Mouse (Mus musculus) ES-Bruce4 (cell line): ENCODE results near the gene Foxs1. TPM values are rescaled to one million over a fixed set of nuclear protein-coding genes. Genes with fewer than 3 reads are reported as not detected.

Experiments
- H3K27ac ChIP-seq: 2 replicates; pipeline ENCODE4 v1.5.1; 2012; ENCODE audit warnings: low read length, inconsistent platforms; ENCODE audit not compliant: insufficient read depth
- H3K27me3 ChIP-seq: 2 replicates; pipeline ENCODE4 v1.6.1; 2012; ENCODE audit warnings: mild to moderate bottlenecking, low read length, inconsistent platforms; ENCODE audit not compliant: control insufficient read depth, poor library complexity, insufficient read depth, severe bottlenecking
- H3K36me3 ChIP-seq: 2 replicates; pipeline ENCODE4 v1.6.1; 2012; ENCODE audit warnings: inconsistent platforms, mild to moderate bottlenecking, low read length, moderate library complexity; ENCODE audit not compliant: control insufficient read depth, poor library complexity, insufficient read depth, severe bottlenecking
- H3K4me1 ChIP-seq: one replicate; pipeline ENCODE4 v1.8.1; 2011; ENCODE audit warnings: low read length; ENCODE audit not compliant: control insufficient read depth, insufficient read depth
- H3K4me3 ChIP-seq: 2 replicates; pipeline ENCODE4 v1.5.1; 2011; ENCODE audit warnings: low read depth, mild to moderate bottlenecking, low read length
- H3K9ac ChIP-seq: 2 replicates; pipeline ENCODE4 v1.6.1; 2012; ENCODE audit warnings: low read depth, mild to moderate bottlenecking, inconsistent platforms; ENCODE audit not compliant: poor library complexity, severe bottlenecking
- H3K9me3 ChIP-seq: replicated peaks from 2 replicates; pipeline ENCODE4 v1.6.1; 2012; ENCODE audit warnings: mild to moderate bottlenecking, low read length, inconsistent platforms; ENCODE audit not compliant: control insufficient read depth, poor library complexity, insufficient read depth, severe bottlenecking
- CTCF ChIP-seq: IDR thresholded peaks from one replicate; pipeline ENCODE4 v1.8.1; 2011; ENCODE audit warnings: low read depth, low read length
- EP300 ChIP-seq: IDR thresholded peaks from 2 replicates; pipeline ENCODE4 v1.6.1; 2011; ENCODE audit warnings: low read depth, low read length; ENCODE audit not compliant: insufficient read depth
- POLR2A ChIP-seq: IDR thresholded peaks from one replicate; pipeline ENCODE4 v1.8.1; 2011; ENCODE audit warnings: low read length; ENCODE audit not compliant: insufficient read depth
- polyA plus RNA-seq: library from polyadenylated mRNA; stranded (reverse); fragments of >200 nt; gene quantifications from 2 replicates; pipeline ENCODE4 v1.2.4, GENCODE M21; 2011; ENCODE audit warnings: low read depth; ENCODE audit not compliant: missing spikeins, insufficient read depth, insufficient read length

Foxs1 gene
- polyA plus RNA-seq, 1 experiment = not detected

DNA sequence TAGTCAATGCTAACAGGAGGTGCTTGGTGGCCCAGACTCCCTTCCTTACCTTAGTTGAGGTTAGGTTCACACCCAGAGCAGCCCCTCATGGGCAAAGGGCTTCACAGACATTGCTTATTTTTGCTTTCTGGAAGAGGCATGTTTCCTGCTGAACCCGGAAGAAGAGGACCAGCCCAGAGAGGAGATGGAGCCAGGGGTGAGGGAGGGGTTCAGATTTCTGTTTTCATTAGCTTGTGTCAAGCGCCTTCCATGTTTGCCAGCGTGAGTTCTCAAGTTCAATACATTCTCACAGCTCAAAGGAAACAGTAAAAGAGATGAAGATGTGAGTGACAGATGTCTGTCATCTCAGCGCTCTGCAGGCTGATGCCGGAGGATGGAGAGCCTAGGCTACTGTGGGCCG, 23.2 kb downstream of the Foxs1 start:
- no peak overlapping the region for H3K9ac ChIP-seq
- no peak overlapping the region for H3K4me3 ChIP-seq
- no peaks in the 10 kb centered on the region for H3K36me3 ChIP-seq
- no peaks in the 10 kb centered on the region for H3K27me3 ChIP-seq
- no peaks in the 10 kb centered on the region for H3K9me3 ChIP-seq
- TF ChIP-seq POLR2A (no peak), EP300 (no peak), CTCF (no peak)
- peaks cover 4% of the 10 kb centered on the region for H3K4me1 ChIP-seq
- no peak overlapping the region for H3K27ac ChIP-seq

DNA sequence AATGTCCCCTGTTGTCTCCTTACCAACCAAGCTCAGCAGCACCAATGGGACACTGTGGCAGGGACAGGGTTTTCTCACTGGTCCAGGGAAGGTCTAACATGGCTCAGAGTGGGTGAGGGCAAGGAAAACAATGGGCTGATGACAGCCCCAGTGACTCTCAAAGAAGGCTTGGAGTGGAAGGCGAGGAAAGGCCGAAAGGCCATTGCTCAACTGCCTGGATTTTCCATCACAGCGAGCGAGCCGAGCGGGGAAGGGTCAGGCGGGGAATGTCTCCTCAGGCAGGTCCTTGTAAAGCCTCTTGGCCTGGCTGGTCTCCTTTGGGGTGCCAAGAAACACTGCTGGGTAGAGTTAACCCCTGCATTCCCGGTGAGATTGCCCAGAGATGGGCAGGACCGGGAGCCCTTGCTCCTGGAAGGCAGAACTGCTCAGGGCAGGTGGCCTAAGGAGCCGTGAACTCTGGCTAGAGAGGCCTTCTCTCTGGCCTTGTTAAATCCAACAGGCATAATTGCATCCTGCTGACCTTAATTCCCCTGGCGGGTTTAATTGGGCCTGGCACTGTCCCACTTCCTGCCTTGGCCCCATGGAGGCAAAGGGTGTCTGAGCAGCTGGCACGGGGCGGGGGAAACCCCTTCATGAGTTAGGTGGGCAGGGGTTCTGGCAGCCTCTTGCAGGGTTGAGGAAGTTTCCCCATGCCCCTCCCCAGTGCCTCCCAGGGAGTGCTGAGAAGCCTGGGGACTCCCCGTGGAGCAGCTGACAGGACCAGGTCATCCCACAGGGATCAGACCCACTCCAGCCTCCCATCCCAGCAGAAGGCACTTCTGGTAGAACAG, 25.7 kb downstream of the Foxs1 start:
- Histone ChIP-seq H3K9me3 (no peaks in the 10 kb centered on the region), H3K9ac (no peak overlapping the region), H3K36me3 (no peaks in the 10 kb centered on the region), H3K27me3 (no peaks in the 10 kb centered on the region), H3K27ac (no peak overlapping the region), H3K4me1 (peaks cover 4% of the 10 kb centered on the region), H3K4me3 (no peak overlapping the region)
- TF ChIP-seq CTCF (no peak), POLR2A (no peak), EP300 (no peak)

DNA sequence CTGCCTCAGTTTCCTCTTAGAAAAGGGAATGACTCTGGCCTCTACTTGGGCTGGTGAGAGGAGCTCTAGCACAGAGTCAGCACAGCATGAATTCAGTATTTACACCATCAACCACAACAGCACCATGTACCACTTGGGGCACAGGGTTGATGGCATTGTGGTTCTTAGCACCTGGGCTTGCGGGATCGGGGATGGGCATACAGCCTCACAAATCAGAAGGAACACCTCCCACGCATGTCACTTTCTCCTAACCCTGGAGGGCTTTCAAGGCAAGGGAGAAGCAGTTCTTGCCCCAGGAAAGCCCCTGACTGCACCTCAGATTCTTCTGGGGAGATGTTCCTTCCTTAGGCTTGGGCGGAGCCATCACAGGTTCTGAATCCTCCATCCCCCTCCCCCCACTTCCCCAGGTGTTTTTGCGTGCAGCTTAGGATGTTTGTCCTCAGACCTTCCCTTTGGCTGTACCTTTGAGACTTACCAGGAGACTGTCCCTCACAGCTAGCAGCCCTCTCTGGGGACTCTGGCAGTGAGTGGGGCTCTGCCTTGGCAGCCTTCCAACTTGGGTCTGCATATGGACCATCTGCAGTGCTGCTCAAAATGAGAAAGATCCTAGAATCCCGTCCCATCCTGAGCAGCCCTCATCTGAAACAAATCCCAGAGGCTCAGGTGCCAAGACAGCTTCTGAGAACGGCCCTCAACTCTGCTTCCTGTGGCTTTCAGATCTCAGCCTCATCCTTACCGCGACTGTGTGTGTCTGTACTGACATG, 26.6 kb downstream of the Foxs1 start:
- H3K9me3 ChIP-seq = no peaks in the 10 kb centered on the region
- TF ChIP-seq CTCF (no peak), EP300 (no peak), POLR2A (no peak)
- no peak overlapping the region for H3K4me3 ChIP-seq
- no peaks in the 10 kb centered on the region for H3K36me3 ChIP-seq
- no peaks in the 10 kb centered on the region for H3K27me3 ChIP-seq
- H3K9ac ChIP-seq = no peak overlapping the region
- H3K27ac ChIP-seq = no peak overlapping the region
- H3K4me1 ChIP-seq = peaks cover 4% of the 10 kb centered on the region

DNA sequence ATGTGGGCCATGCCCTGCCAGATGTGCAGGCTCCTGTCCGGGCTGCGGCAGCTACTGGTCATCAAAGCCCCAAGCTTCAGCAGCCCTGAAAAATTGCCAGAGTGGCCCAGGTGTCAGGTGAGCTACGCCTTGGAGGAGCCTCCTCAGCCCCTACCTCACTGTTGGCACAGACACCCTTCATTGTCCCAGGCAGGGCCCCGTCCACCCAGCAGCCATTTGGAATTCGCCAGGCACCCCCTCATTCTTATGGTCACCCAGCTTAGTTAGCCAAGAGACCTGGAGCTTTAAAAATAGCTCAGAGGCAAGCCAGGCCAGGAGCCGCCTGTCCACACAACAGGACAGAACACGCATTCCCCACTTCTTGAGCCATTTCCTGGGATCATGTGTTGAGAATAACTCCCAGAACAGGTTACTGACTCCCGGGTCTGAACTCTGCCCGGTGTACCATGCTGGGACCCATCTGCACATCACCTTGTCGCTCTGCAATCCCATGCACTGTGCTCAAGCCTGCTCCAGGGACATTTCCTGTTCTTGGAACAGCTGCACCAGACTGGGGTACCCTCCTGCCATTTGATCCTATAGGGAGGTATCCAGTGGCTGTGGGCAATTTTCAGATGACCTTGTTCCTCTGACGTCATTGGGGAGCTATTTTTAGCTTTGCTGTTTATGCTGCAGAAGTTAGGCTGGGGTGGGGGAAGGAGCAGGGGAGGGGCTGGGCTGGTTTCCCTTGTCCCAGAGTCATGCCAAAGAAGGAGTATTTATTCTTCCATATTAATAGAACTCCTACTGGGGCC, 27.8 kb downstream of the Foxs1 start:
- TF ChIP-seq CTCF (no peak), EP300 (no peak), POLR2A (no peak)
- no peak overlapping the region for H3K27ac ChIP-seq
- no peaks in the 10 kb centered on the region for H3K9me3 ChIP-seq
- no peak overlapping the region for H3K4me3 ChIP-seq
- peaks cover 4% of the 10 kb centered on the region for H3K4me1 ChIP-seq
- no peaks in the 10 kb centered on the region for H3K27me3 ChIP-seq
- no peak overlapping the region for H3K9ac ChIP-seq
- no peaks in the 10 kb centered on the region for H3K36me3 ChIP-seq

DNA sequence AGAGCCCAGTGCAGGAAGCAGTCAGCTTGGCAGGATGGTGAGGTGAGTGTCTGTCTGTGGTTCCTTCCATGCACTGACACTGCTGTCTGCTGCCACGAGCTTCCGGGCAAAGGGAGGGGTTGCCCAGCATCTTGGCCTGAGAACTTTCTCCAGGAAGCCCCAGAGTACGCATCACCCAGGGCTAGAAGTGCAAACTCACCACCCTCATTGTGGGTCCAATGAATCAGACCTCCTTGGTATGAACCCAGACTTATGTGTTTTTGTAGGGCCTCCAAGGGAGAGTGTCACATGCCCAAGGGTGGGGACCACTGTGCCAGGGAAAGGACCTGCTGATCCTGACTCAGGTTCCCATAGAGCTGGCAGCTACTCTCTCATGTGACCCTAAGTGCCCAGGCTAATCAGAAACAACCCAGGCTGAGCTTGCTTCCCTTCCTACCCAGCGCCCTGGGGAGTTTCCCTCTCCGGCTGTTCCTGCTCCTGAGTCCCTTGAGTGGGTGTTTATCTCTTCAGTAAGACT, 28.8 kb downstream of the Foxs1 start:
- Histone ChIP-seq H3K9me3 (no peaks in the 10 kb centered on the region), H3K27ac (no peak overlapping the region), H3K36me3 (no peaks in the 10 kb centered on the region), H3K27me3 (no peaks in the 10 kb centered on the region), H3K4me1 (peaks cover 4% of the 10 kb centered on the region), H3K4me3 (no peak overlapping the region), H3K9ac (no peak overlapping the region)
- no peak for TF ChIP-seq CTCF
